Mouse (Mus musculus): ENCODE measurements around the gene Cd27. TPM values are rescaled to one million over a fixed set of nuclear protein-coding genes. Genes with fewer than 3 reads are reported as not detected.

The Cd27 gene
- polyA plus RNA-seq, 1 experiment from 2014 or later: 3.3 TPM

GRCm38 (mm10) chr6:125212621-125213020, 24.2 kb downstream of the Cd27 start:
- ATAC-seq (ENCODE audit: insufficient number of reproducible peaks, low FRiP score, low TSS enrichment, low read depth): no peak
- Histone ChIP-seq H3K36me3 (no peaks in the 10 kb centered on the region), H3K4me1 (peaks cover 10% of the 10 kb centered on the region; the same call in 1 of the 2 replicates), H3K9me3 (replicated peaks) (no peaks in the 10 kb centered on the region), H3K27me3 (peaks cover 12% of the 10 kb centered on the region; the same call in 1 of the 2 replicates), H3K4me2 (replicated peaks) (no peak overlapping the region), H3K4me3 (replicated peaks) (no peak overlapping the region), H3K9ac (no peak overlapping the region), H3K27ac (replicated peaks) (0 out of 2 replicates have a peak overlapping the region, but pooled peaks have one; percentile 3)
- WGBS: 23% methylated on average over 2 of the region's 2 CpGs

DNA sequence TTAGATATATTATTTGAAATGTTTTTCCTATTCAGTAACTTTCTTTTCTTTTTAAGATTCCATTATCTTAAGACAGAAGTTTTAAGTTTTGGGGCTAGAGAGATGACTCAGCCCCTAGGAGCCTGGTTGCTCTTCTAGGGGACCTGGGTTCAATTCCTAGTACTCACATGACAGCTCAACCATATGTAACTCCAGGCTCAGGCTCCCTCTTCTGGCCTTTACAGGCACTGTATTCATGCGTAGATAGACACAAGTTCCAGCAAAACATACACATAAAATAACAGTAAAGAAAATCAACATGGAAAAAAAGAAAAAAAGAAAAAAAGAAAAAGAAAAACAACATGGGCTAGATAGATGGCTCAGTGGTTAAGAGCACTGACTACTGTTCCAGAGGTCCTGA, 26.4 kb downstream of the Cd27 start:
- H3K9ac ChIP-seq: no peak overlapping the region
- H3K36me3 ChIP-seq: no peaks in the 10 kb centered on the region
- no peaks in the 10 kb centered on the region for H3K9me3 ChIP-seq (replicated peaks)
- 91% methylated on average over 1 of the region's 1 CpGs for WGBS
- H3K4me3 ChIP-seq (replicated peaks): no peak overlapping the region
- no peaks in the 10 kb centered on the region for H3K4me1 ChIP-seq
- no peak for ATAC-seq (ENCODE audit: insufficient number of reproducible peaks, low FRiP score, low TSS enrichment, low read depth)
- H3K4me2 ChIP-seq (replicated peaks): no peak overlapping the region
- peaks cover 12% of the 10 kb centered on the region; the same call in 1 of the 2 replicates for H3K27me3 ChIP-seq
- no peak overlapping the region for H3K27ac ChIP-seq (replicated peaks)

- Histone ChIP-seq H3K36me3 (peaks cover 19% of the 10 kb centered on the region), H3K27ac (replicated peaks) (no peak overlapping the region), H3K9ac (no peak overlapping the region), H3K9me3 (replicated peaks) (no peaks in the 10 kb centered on the region), H3K4me3 (replicated peaks) (no peak overlapping the region), H3K4me2 (replicated peaks) (no peak overlapping the region), H3K27me3 (no peaks in the 10 kb centered on the region), H3K4me1 (peaks cover 5% of the 10 kb centered on the region)
- no peak for ATAC-seq (ENCODE audit: insufficient number of reproducible peaks, low FRiP score, low TSS enrichment, low read depth)
- WGBS: 58% methylated on average over 5 of the region's 5 CpGs
Measured at GRCm38 (mm10) chr6:125197166-125197565, 39.6 kb downstream of the Cd27 start.

GRCm38 (mm10) chr6:125196301-125196700, 40.5 kb downstream of the Cd27 start:
- Histone ChIP-seq H3K9ac (no peak overlapping the region), H3K9me3 (replicated peaks) (no peaks in the 10 kb centered on the region), H3K4me3 (replicated peaks) (no peak overlapping the region), H3K27me3 (no peaks in the 10 kb centered on the region), H3K27ac (replicated peaks) (no peak overlapping the region), H3K4me2 (replicated peaks) (no peak overlapping the region), H3K4me1 (peaks cover 5% of the 10 kb centered on the region), H3K36me3 (peaks cover 19% of the 10 kb centered on the region)
- ATAC-seq (ENCODE audit: insufficient number of reproducible peaks, low FRiP score, low TSS enrichment, low read depth): no peak
- 54% methylated on average over 3 of the region's 3 CpGs for WGBS

- 32% methylated on average over 1 of the region's 1 CpGs for WGBS
- H3K4me2 ChIP-seq (replicated peaks): no peak overlapping the region
- ATAC-seq (ENCODE audit: insufficient number of reproducible peaks, low FRiP score, low TSS enrichment, low read depth): no peak
- 0 out of 2 replicates have a peak overlapping the region, but pooled peaks have one; percentile 22 for H3K27ac ChIP-seq (replicated peaks)
- peaks cover 5% of the 10 kb centered on the region for H3K4me1 ChIP-seq
- H3K9ac ChIP-seq: no peak overlapping the region
- H3K36me3 ChIP-seq: peaks cover 19% of the 10 kb centered on the region
- H3K27me3 ChIP-seq: no peaks in the 10 kb centered on the region
- H3K9me3 ChIP-seq (replicated peaks): no peaks in the 10 kb centered on the region
- H3K4me3 ChIP-seq (replicated peaks): no peak overlapping the region
Measured at GRCm38 (mm10) chr6:125195541-125196075, 41.2 kb downstream of the Cd27 start.

GRCm38 (mm10) chr6:125193390-125193789, 43.4 kb downstream of the Cd27 start:
- WGBS: 55% methylated on average over 7 of the region's 7 CpGs
- H3K4me3 ChIP-seq (replicated peaks): 0 out of 2 replicates have a peak overlapping the region, but pooled peaks have one; percentile 80
- no peaks in the 10 kb centered on the region for H3K9me3 ChIP-seq (replicated peaks)
- H3K9ac ChIP-seq: no peak overlapping the region
- no peak for ATAC-seq (ENCODE audit: insufficient number of reproducible peaks, low FRiP score, low TSS enrichment, low read depth)
- no peaks in the 10 kb centered on the region for H3K27me3 ChIP-seq
- peak overlapping the region; percentile 78; the same call in 1 of the 2 replicates for H3K4me2 ChIP-seq (replicated peaks)
- H3K4me1 ChIP-seq: peaks cover 5% of the 10 kb centered on the region
- no peak overlapping the region for H3K27ac ChIP-seq (replicated peaks)
- H3K36me3 ChIP-seq: peaks cover 28% of the 10 kb centered on the region

GRCm38 (mm10) chr6:125192841-125193240, 44.0 kb downstream of the Cd27 start:
- peaks cover 33% of the 10 kb centered on the region for H3K36me3 ChIP-seq

GRCm38 (mm10) chr6:125192016-125192714, 44.6 kb downstream of the Cd27 start:
- WGBS: under 1% methylated on average over 34 of the region's 34 CpGs
- Histone ChIP-seq H3K4me2 (replicated peaks) (peak overlapping the region; percentile 78), H3K4me3 (replicated peaks) (peak overlapping the region; percentile 80), H3K9ac (peak overlapping the region; percentile 65), H3K27me3 (no peaks in the 10 kb centered on the region), H3K27ac (replicated peaks) (peak overlapping the region; percentile 100), H3K36me3 (peaks cover 40% of the 10 kb centered on the region), H3K4me1 (peaks cover 5% of the 10 kb centered on the region), H3K9me3 (replicated peaks) (no peaks in the 10 kb centered on the region)
- peak; percentile 92 for ATAC-seq (ENCODE audit: insufficient number of reproducible peaks, low FRiP score, low TSS enrichment, low read depth)

More at GRCm38 (mm10) chr6:125192841-125193240, 44.0 kb downstream of the Cd27 start:
- Histone ChIP-seq H3K9ac (peak overlapping the region; percentile 62), H3K4me2 (replicated peaks) (peak overlapping the region; percentile 78), H3K4me1 (peaks cover 5% of the 10 kb centered on the region), H3K27me3 (no peaks in the 10 kb centered on the region), H3K4me3 (replicated peaks) (peak overlapping the region; percentile 80), H3K9me3 (replicated peaks) (no peaks in the 10 kb centered on the region), H3K27ac (replicated peaks) (peak overlapping the region; percentile 100; the same call in 1 of the 2 replicates)
- no peak for ATAC-seq (ENCODE audit: insufficient number of reproducible peaks, low FRiP score, low TSS enrichment, low read depth)
- WGBS: 33% methylated on average over 5 of the region's 5 CpGs

GRCm38 (mm10) chr6:125191332-125192015, 45.3 kb downstream of the Cd27 start, which contains the start of the genes Ncapd2 and Mrpl51:
TSS of gene Ncapd2 (minus strand) at chr6:125191701.
TSS of gene Mrpl51 (plus strand) at chr6:125191801.
- peak within 1 kb of the TSS; percentile 78 for H3K4me2 ChIP-seq (replicated peaks)
- no peaks in the 10 kb centered on the region for H3K27me3 ChIP-seq
- H3K4me1 ChIP-seq: peaks cover 5% of the 10 kb centered on the region
- H3K9ac ChIP-seq: peak within 1 kb of the TSS; percentile 65
- H3K27ac ChIP-seq (replicated peaks): peak within 1 kb of the TSS; percentile 100
- H3K9me3 ChIP-seq (replicated peaks): no peaks in the 10 kb centered on the region
- H3K4me3 ChIP-seq (replicated peaks): peak within 1 kb of the TSS; percentile 80
- peak; percentile 96 for ATAC-seq (ENCODE audit: insufficient number of reproducible peaks, low FRiP score, low TSS enrichment, low read depth)
- H3K36me3 ChIP-seq: peaks cover 47% of the 10 kb centered on the region
- under 1% methylated on average over 54 of the region's 54 CpGs for WGBS

GRCm38 (mm10) chr6:125190816-125191215, 46.0 kb downstream of the Cd27 start:
- Histone ChIP-seq H3K27me3 (no peaks in the 10 kb centered on the region), H3K27ac (replicated peaks) (peak overlapping the region; percentile 100), H3K4me1 (peaks cover 5% of the 10 kb centered on the region), H3K36me3 (peaks cover 53% of the 10 kb centered on the region), H3K9me3 (replicated peaks) (no peaks in the 10 kb centered on the region), H3K4me2 (replicated peaks) (peak overlapping the region; percentile 78), H3K4me3 (replicated peaks) (peak overlapping the region; percentile 80), H3K9ac (peak overlapping the region; percentile 64)
- ATAC-seq (ENCODE audit: insufficient number of reproducible peaks, low FRiP score, low TSS enrichment, low read depth): no peak

GRCm38 (mm10) chr6:125186203-125186602, 50.6 kb downstream of the Cd27 start:
- Histone ChIP-seq H3K27ac (replicated peaks) (no peak overlapping the region), H3K36me3 (peaks cover 77% of the 10 kb centered on the region), H3K4me3 (replicated peaks) (no peak overlapping the region), H3K4me2 (replicated peaks) (no peak overlapping the region), H3K27me3 (no peaks in the 10 kb centered on the region), H3K4me1 (no peaks in the 10 kb centered on the region), H3K9ac (no peak overlapping the region), H3K9me3 (replicated peaks) (no peaks in the 10 kb centered on the region)
- no peak for ATAC-seq (ENCODE audit: insufficient number of reproducible peaks, low FRiP score, low TSS enrichment, low read depth)
- WGBS: 93% methylated on average over 10 of the region's 10 CpGs

Data from embryonic facial prominence, embryonic 15.5 days (tissue).